Mouse (Mus musculus) 3134 (cell line): ENCODE measurements around the gene Gpr146.
"Not testable (repeated sequence)": the region's sequence is repeated elsewhere in the genome, so short reads cannot be mapped to it uniquely, and the experiment has no call there.

Source experiments
- DNase-seq: peaks from one replicate; pipeline ENCODE4 v3.0.0-alpha.2; 2011; ENCODE audit warnings: low spot score; ENCODE audit not compliant: insufficient read length; ENCODE audit errors: extremely low read depth

Gene Gpr146

DNA sequence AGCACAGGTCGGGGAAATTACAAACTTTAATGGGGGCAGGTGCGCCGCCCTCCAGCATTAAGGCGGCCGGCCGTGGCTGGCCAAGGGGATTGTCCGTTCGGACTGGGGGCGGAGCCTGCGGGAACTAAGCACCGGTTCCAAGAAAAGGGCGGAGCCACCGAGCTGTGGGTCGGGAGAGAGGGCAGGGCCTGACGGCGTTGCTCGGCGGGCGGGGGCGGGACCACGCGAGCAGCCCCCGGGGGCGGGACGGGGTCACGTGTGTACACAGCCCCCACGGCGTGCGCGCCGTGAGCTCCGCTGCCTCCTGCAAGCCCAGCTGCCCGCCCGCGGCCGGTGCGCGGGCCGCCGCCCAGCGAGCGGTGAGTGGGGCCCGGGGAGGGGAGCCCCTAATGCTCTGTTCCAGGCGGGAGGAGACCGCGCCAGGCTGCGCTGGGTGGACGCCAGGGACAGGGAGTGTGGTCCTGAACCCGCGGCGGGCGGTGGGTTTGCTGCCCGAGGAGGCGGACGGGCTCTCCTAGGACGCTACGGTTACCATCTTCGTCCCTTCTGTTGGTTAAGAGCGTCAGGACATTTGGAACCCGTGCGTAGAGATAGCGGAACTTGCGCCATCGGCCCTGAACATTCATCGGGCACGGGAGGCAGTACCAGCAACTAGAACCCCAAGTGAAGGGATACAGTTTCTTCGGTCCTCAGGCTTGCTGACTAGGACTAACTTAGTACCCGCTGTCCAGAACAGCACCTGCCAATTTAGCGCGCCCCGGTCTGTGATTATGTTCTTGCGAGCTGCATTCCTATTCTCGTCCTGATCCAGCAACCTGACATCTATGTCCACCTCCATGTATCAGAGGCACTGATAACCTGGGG lies 3.1 kb downstream of the Gpr146 start:
- peak; percentile 96 for DNase-seq

DNA sequence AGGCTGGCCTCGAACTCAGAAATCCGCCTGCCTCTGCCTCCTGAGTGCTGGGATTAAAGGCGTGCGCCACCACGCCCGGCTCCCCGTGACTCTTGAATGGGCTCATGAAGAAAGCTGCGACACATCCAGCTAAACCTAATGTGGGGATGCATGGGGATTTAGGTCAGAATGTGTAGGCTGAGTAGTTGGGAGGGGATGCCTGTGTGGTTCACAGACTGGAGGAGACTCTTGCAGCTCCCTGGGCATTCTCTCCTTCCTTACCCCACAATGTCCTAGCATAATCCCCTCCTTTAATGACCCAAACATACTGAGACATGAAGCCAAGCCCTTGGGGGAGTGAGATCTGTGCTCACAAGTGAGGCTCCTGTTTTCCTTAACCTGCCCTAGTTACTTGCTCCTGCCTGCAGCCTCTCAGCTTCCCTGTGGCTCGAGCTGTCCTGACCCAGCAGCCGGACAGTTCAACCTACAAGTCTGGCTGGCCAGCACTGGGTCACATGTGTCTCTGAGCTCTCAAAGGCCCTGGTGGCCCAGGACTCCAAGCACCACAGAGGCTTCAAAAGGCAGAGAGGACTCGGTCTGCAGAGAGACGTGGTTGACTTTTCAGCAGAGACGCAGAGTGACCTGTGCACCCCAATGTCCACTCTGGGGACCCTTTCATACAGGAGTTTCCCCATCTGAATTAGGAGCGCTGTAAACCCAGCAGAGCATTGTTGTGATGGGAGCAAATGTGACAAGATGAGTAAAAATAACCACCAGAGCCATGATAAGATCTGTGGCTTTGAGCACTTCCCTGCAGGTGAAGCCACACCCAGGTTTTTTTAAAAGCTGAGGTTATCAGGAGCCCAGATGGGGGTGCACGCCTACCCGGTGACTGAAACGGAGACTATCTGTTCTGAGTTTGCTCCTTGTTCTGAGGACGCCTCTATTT lies 4.4 kb downstream of the Gpr146 start:
- DNase-seq, result no peak

DNA sequence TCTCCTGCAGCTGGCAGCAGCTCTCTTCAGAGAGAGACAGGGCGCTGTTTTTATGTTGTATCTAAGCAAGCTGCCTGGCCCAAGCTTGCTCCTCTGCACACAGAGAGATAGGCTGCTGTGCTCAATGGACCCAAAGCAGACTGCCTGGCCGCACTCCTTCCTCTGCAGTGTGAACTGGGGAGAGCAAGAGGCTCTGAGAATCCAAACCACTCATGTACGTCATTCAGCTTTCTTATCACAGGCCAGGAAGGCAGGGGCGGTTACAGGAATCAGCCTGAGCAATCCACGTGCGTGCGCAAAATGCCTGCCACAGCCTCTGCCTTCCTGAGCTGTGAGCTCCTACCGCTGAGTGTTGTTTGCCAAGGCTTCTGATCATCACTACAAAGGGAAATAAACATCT lies 5.3 kb downstream of the Gpr146 start:
- DNase-seq, result no peak

DNA sequence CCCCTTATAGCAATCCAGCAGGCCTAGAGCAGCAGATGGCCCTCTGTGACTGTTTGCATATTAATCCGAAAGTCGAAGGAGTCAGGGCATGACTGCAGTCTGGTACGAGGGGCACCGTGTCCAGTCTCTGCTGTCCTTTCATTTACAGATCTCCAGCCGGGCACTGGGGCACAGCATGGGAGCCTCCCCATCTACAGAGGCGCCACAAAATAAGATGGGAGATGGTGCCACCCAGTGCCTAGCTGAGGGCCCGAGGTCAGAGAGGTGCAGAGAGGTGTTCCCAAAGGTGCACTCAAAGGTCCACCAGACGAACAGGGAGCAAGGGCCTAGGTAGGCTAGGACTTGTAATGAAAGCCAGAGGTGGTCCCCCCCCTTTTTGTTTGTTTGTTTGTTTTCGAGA lies 5.7 kb downstream of the Gpr146 start:
- DNase-seq, result no peak

DNA sequence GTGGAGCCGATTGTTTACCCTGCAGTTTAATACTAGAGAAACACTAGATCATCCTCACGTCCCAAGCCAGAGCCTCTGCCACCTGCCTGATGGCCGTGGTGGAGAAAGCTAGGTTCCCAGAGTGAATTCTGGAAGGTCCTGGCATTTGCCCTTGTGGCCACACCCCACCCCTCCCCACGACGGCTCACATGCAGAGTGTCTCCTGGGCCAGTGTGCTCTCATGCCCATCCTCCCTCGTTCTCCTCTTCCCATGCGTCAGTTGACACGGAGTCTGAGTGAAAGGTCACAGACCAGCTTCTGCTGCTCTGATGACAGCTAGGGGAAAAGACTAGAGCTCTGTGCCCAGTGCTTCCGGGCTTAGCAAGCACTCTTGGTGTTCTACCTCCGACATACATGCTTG lies 7.0 kb downstream of the Gpr146 start:
- DNase-seq, result no peak

DNA sequence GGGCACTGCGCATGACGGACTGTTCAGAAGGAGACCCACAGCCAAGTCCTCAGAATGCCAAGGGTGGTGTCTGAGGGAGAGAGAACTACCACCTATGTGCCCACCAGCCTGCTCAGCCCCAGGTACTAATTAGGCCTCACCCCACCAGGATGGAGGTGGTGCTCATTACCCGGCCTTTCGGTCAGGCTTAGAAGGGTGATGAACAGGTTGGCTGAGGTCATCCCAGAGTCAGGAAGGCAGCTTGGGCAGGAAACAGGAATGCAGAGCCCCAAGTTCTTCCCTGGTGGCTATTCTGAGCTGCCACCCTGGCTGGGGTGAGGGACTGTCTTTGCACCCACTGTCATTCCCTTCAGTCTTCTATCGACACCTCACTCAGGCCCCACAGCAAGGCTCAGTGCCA lies 8.6 kb downstream of the Gpr146 start:
- DNase-seq, result no peak

DNA sequence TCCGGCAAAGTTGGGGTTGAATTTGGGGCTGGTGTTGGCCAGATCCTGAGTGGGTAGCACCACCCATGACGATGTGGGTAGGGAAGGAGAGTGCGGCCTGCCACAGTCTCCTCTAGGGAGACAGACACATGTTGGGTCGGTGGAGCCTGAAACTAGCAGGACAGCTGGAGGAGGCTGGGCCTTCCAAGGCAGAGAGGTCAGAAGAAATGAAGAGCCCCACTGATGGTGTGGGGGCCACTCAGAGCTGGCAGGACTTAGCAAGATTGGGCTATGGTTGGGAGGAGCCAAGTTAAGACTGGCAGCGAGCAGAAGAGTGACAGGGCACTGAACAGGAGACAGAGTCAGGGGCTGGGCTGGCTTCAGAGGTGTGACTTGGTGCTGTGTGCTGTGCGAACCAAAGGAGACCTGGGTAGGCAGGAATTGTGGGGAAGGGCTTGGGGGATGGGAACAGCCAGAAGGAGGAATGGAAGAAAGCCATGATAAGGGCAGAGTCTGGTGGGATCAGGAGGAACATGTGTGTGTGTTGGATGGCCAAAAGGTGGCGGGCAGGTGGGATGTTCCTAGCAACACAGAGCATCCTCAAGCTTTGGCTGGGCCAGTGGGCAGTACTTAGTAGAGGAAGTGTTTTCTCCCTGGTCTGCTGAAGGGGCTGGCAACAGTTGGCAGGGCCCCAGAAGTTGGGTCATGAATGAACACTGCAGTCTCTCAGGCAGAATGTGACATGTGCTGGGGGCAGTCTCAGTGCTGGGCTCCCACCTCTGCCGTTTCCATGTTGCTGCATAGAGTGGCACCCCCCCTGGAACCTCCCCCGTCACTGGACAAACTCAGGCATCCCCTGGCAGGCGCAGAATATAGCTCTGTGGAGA lies 10.1 kb downstream of the Gpr146 start:
- no peak for DNase-seq

DNA sequence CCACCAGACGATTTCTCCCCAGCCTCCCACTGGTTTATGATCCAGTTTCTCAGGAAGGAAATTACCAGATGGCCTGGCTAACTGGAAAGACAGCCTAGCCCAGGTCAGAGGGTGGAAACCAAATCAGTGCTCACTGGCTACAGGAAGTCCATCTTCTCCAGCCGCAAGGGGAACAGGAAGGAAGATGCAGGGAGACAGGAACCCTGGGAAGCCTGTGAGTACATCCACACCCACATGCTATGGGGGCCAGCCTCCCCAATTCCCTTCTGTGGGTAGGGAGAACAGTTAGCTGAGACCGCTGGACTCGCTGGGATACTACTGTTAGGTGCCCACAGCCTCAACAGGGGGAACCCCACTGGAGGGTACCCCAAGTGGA lies 10.7 kb downstream of the Gpr146 start:
- DNase-seq, result no peak

DNA sequence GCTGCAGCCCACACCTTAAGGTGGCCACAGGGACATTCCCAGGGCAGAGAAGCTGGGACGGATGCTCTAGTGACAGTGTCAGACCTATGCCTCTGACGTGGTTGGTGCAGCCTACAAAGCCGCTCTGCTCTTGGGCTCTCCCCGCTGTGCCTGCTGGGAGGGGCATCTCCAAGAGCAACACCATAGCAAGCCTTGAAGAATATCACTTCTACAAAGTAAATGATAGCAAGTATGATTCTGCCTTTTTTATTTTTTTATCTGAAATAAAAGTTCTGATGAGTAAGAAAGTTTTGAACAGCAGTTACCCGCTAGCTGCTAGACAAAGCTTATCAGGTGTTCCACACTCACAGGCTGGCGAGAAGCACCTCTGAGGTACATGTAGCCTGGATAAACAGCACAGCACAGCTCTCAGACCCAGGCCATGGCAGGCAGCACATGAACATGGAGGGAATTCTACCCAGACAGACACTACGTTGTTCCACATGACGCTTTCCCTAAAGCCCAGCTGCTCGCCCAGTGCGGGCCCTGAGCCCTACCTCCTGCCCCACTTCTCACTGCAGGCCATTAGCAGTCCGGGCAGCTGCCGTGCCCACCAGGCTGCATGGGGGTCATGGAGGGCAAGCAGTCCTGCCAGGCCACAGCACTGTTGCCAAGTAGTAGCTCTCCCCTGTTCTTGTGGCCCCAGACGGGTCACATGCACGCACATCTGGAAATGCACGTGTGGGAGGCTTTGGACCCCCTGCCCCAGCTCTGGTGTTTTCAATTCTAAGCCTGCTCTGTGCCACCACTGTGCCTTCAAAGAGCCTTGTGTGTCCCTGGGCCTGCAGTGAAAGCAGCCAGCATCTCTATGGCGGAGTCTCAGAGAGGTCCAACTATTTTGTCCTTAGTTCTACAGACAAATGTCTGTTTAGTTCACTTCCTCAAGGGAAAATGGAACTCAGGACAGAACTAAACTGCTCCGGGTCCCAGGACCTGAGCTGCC lies 11.5 kb downstream of the Gpr146 start:
- DNase-seq, result no peak

DNA sequence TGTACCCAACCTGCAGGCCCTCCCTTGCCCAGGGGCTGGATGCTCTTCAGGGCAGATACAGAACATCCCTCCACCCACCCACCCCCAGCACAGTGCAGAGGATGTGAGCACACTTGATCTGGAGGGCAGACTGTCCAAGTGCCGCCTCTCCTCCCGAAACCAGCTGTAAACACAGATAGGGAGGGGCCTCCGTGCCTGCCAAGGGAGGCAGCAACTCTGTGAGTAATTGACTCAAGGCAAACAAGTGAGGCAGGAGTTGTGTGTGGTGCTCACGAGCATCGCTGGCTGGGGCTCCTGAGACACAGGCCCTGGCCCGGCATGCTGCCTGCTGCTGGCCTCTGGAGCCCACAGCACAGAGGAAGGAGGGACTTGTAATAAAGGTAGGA lies 12.2 kb downstream of the Gpr146 start:
- DNase-seq, result peak; percentile 71

DNA sequence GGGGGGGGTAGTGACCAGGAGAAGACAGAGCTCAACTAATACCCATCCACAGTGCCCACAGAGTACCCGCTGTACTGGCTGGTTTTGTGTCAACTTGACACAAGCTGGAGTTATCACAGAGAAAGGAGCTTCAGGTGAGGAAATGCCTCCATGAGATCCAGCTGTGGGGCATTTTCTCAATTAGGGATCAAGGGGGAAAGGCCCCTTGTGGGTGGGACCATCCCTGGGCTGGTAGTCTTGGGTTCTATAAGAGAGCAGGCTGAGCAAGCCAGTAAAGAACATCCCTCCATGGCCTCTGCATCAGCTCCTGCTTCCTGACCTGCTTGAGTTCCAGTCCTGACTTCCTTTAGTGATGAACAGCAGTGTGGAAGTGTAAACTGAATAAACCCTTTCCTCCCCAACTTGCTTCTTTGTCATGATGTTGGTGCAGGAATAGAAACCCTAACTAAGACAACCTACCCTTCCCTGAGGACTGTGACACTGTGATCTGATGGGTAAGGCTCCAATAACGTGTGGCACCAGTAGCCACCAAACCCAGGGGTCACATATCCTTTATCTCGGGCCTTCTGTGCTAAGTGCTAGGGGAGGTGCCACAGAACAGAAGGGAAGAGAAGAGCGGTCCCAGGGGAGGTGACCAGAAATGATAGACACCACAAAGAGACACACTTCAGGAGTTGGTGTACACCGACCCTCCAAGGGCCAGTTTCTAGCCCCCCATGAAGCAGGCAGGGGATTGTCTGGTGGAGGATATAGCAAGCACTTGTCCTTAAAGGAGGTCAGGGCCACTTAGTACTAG lies 13.0 kb downstream of the Gpr146 start:
- DNase-seq, result not testable (repeated sequence)

DNA sequence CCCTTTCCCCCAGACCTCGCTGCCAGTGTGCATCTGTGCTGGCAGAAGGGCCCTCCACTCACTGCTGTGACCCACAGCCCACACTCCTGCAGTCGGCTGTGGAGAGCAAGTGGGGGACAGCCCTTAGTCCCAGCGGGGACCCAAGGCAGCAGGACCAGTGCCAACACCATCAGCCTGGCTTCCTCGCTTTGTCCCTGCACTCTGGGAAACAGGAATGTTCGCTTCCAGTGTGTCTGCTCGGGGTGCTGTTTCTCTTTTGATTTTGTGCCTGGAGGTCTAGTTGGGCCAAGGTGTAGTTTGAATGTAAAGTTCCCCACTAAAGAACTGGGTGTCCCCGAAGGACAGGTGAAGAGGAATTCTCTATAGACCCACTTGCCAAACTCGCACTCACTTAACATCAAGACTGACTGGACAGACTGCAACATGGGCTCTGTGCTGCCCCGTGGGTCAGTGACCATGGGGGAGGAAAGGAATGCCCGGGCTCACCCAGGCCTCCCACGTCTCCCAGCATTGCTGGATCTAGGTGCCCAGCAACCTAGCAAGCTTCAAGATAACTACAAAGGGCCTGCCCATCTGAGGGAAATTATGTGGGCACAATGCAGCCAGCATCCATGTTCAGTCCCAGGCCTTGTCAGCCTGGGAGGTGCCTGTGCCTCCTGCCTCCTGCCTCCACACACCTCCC lies 14.0 kb downstream of the Gpr146 start:
- DNase-seq, result no peak

DNA sequence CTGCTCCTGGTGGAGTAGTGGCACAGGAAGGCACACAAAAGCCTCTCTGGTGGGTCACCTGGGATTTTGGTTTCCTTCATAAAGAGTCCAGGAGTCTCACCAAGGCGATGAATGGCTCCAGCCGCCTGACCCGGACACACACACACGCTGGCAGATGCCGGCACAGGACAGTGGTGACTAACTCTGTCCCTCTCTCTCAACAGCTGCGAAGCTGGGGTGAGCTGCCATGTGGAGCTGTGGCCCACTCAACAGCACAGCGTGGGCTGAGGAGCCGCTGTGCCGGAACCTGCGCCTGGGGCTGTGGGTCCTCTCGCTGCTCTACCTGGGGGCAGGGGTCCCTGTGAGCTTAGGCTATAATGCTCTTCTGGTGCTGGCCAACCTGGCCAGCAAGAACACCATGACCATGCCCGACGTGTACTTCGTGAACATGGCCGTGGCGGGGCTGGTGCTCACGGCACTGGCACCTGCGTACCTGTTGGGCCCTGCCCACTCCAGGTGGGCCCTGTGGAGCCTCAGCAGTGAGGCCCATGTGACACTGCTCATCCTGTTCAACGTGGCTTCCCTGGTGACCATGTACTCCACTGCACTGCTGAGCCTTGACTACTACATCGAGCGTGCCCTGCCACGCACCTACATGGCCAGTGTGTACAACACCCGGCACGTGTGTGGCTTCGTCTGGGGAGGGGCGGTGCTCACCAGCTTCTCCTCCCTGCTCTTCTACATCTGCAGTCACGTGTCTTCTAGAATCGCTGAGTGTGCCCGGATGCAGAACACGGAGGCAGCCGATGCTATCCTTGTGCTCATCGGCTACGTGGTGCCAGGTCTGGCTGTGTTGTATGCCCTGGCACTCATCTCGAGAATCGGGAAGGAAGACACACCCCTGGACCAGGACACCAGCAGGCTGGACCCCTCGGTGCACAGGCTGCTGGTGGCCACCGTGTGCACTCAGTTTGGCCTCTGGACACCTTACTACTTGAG lies 15.0 kb downstream of the Gpr146 start:
- DNase-seq, result no peak

DNA sequence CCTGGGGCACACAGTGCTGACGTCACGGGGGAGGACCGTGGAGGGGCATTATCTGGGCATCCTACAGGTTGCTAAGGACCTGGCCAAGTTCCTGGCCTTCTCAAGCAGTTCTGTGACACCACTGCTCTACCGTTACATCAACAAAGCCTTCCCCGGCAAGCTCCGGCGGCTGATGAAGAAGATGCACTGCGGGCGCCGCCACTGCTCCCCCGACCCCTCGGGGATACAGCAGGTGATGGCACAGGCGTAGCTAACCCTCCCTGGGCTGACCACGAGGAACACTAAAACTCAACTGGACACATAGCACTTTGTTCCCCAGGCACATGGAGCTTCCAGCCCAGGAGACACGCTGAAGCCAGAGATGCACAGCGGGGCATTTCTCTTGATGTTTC lies 15.7 kb downstream of the Gpr146 start:
- DNase-seq, result no peak

DNA sequence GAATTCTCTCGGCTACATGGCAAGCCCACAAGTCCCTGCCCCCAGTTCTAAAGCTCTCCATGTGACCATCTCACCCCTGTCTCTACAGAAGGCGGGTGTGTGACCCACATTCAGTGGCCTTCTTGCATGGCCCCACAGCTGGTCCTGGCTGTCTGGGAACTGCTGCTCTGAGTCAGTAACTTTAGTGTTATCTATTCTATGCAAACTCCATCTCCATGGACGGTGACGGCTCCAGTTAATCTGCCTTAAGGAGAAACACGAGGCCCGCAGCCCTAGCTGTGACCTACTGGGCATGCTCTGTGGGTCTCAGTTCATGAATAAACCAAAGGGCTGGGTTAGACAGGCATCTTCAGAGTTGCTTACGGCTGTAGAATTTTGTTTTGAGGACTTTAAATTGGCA lies 16.9 kb downstream of the Gpr146 start:
- DNase-seq, result no peak

DNA sequence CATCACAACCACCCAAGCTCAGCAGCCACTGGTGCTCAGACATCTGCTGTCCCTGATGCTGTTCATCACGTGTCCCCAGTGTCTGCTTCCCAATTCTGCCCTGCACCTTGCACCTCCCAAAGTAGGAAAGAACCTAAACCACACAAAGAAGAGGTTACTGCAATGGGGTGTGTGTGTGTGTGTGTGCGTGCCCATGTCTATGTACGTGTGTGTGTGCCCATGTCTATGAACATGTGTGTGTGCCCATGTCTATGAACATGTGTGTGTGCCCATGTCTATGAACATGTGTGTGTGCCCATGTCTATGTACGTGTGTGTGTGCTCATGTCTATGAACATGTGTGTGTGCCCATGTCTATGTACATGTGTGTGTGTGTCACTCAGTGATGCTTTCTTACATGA lies 18.0 kb downstream of the Gpr146 start:
- DNase-seq, result no peak

DNA sequence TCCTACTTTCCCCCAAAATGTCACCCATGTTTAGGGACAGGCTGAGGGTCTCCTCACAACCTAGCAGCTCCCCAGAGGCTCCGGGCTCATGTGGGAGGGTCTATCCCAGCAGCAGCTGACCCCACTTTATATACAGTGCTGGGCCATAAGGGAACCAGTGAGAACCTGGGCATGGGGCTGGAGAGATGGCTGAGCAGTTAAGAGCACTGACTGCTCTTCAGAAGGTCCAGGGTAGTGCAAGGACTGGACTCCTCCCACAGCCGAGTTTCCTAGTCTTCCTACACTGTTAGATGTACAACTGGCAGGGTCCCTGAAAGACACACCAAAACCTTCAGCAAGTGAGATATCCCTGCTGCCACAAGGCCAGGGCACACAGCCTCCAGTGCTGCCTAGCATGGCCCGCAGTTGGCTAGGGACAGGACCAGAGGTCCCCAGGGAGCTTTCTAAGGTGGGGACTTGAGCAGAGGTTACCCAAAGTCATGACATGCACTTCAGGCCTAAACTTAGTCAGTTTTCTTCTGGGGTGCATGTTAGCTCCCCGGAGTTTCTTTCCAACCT lies 19.9 kb downstream of the Gpr146 start:
- DNase-seq, result no peak
